Mouse (Mus musculus) limb, embryonic 14.5 days (tissue): ENCODE results near the gene Cemip2. TPM values are rescaled to one million over a fixed set of nuclear protein-coding genes. Genes with fewer than 3 reads are reported as not detected.

Experiments
- ATAC-seq: fragments of 200-750 bp; cut with Nextera tagmentation; 2 replicates; pipeline ENCODE4 v1.8.0; 2017; ENCODE audit warnings: low read depth, moderate number of reproducible peaks, moderate TSS enrichment; ENCODE audit not compliant: low FRiP score
- DNase-seq: peaks from one replicate; pipeline ENCODE4 v3.0.0-alpha.2; 2015; ENCODE audit warnings: low spot score
- H3K27ac ChIP-seq: fragments of 300-500 bp; sonication (generic); replicated peaks from 2 replicates; pipeline ENCODE4 v1.5.1; 2014; ENCODE audit warnings: low read depth, mild to moderate bottlenecking, low read length, moderate library complexity, mixed read lengths
- H3K27me3 ChIP-seq: fragments of 300-500 bp; sonication (generic); 2 replicates; pipeline ENCODE4 v1.6.1; 2014; ENCODE audit warnings: low read length, mixed read lengths; ENCODE audit not compliant: control insufficient read depth, insufficient read depth
- H3K36me3 ChIP-seq: fragments of 300-500 bp; sonication (generic); 2 replicates; pipeline ENCODE4 v1.6.1; 2014; ENCODE audit warnings: mild to moderate bottlenecking, low read length, moderate library complexity, mixed read lengths; ENCODE audit not compliant: control insufficient read depth, insufficient read depth
- H3K4me1 ChIP-seq: fragments of 300-500 bp; sonication (generic); 2 replicates; pipeline ENCODE4 v1.6.1; 2014; ENCODE audit warnings: antibody characterized with exemption, low read length, mixed read lengths; ENCODE audit not compliant: control insufficient read depth, insufficient read depth
- H3K4me2 ChIP-seq: fragments of 300-500 bp; sonication (generic); replicated peaks from 2 replicates; pipeline ENCODE4 v1.6.1; 2014; ENCODE audit warnings: low read depth, mild to moderate bottlenecking, low read length, moderate library complexity; ENCODE audit not compliant: severe bottlenecking
- H3K4me3 ChIP-seq: fragments of 300-500 bp; sonication (generic); replicated peaks from 2 replicates; pipeline ENCODE4 v1.5.1; 2014; ENCODE audit warnings: low read length
- H3K9ac ChIP-seq: fragments of 300-500 bp; sonication (generic); 2 replicates; pipeline ENCODE4 v1.6.1; 2014; ENCODE audit warnings: mild to moderate bottlenecking, low read depth, low read length, moderate library complexity; ENCODE audit not compliant: severe bottlenecking
- H3K9me3 ChIP-seq: fragments of 300-500 bp; sonication (generic); 2 replicates; pipeline ENCODE4 v1.6.1; 2016; ENCODE audit warnings: low read length; ENCODE audit not compliant: control insufficient read depth
- POLR2A ChIP-seq: fragments of 200-500 bp; IDR thresholded peaks from 2 replicates; pipeline ENCODE4 v1.8.0; 2012; ENCODE audit warnings: inconsistent platforms, mild to moderate bottlenecking, moderate library complexity, borderline replicate concordance; ENCODE audit not compliant: insufficient read depth, insufficient read length; ENCODE audit errors: extremely low read depth
- WGBS: fragments of 180-500 bp; shearing (Covaris S2); extraction: QIAGEN DNeasy Blood & Tissue Kit; methylation state at CpG from one replicate; pipeline ENCODE4 v1.1.7; 2014; 5-methylcytosine and 5-hydroxymethylcytosine counted together
- polyA plus RNA-seq, 2 experiments: library from polyadenylated mRNA; depleted of rRNA in 1 of 2; stranded (reverse) in 1 of 2; unstranded in 1 of 2; fragments of >200 nt; fragmentation: Nextera tagmentation in 1 of 2; extraction: Ambion mirVana in 1 of 2; gene quantifications; 2 replicates each; pipeline versions ENCODE4 v1.2.1 to v1.2.3; 2012 to 2014

Gene Cemip2
- polyA plus RNA-seq, 2 experiments, result 16.1 to 31.1 TPM

DNA sequence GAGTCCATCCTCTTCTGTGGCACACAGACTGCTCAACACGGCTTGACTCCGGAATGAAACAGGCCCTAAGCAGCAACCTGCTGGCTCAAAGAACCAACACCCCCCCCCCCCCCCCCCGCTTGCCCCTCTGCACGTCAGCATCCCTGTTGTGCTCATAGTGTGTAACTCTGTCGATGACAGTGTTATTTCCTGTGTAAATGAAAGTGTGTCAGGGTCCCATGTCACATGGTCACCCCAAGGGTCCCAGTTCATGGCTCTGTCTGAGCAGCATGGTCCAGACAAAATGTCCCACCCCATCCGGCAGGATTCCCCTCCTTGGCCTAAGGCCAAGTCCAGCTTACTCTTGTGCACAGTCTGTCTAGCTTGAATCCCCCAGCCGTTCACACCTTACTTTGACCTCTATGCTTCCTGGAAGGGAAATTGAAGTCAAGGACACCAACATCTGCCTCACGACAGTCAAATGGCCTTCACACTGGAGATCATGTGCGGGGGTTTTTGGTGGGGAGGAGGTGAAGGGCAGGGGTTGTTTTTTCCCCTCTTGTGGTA, 10.6 kb upstream of the Cemip2 start:
- H3K27ac ChIP-seq, result no peak overlapping the region
- no peaks in the 10 kb centered on the region for H3K36me3 ChIP-seq
- no peak overlapping the region for H3K9ac ChIP-seq
- WGBS, result 74% methylated on average over 8 of the region's 9 CpGs
- H3K4me2 ChIP-seq, result no peak overlapping the region
- no peaks in the 10 kb centered on the region for H3K9me3 ChIP-seq
- no peaks in the 10 kb centered on the region for H3K4me1 ChIP-seq
- H3K27me3 ChIP-seq, result no peaks in the 10 kb centered on the region
- DNase-seq, result no peak
- no peak overlapping the region for H3K4me3 ChIP-seq
- no peak for TF ChIP-seq POLR2A
- no peak for ATAC-seq

DNA sequence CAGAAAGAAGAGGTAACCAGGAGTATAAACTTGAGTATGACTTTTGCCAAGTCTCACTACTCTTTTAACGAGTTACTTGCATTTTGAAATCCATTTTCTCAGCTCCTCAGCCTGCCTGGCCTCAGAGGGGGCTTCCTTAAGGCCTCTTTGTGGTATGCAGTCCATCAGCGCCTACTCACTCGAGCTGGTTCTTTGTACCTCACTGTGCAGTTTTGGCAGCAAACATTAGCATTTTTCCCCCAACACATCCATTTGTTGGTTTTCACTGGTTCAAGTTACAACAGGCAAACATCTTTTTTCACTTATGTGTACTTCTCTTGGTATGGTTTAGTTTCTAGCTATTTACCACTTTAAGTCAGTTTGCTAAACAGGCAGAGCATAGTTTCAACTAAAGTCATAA, 8.3 kb upstream of the Cemip2 start:
- DNase-seq, result no peak
- 54% methylated on average over 3 of the region's 3 CpGs for WGBS

DNA sequence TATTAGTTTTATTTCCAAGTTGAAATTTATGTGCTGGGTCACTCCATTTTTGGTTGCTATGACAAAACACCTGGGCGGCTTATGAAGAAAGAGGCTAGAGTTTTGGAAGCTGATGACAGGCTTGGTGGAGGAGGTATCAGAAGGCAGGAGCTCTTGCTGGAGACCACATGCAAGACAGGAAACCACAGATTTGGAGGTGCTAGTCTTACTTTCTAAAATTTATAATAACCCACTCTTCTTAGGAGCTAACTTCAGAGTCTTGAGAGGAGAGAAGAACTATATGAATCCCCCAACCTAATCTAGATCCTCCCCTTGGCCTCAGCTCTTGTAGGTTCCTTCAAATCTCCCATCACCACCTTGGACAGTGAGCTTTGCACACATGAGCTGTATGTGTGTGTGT, 6.6 kb upstream of the Cemip2 start:
- Histone ChIP-seq H3K9ac (no peak overlapping the region), H3K36me3 (no peaks in the 10 kb centered on the region), H3K9me3 (no peaks in the 10 kb centered on the region), H3K4me1 (no peaks in the 10 kb centered on the region), H3K4me2 (no peak overlapping the region), H3K27me3 (no peaks in the 10 kb centered on the region), H3K4me3 (no peak overlapping the region), H3K27ac (no peak overlapping the region)
- no peak for TF ChIP-seq POLR2A
- DNase-seq (no peak), ATAC-seq (no peak)
- WGBS, result 93% methylated on average over 1 of the region's 1 CpGs

More for the DNA sequence above, 8.3 kb upstream of the Cemip2 start:
- H3K4me2 ChIP-seq, result no peak overlapping the region
- no peaks in the 10 kb centered on the region for H3K9me3 ChIP-seq
- H3K36me3 ChIP-seq, result no peaks in the 10 kb centered on the region
- ATAC-seq, result no peak
- no peaks in the 10 kb centered on the region for H3K4me1 ChIP-seq
- no peak for TF ChIP-seq POLR2A
- H3K27ac ChIP-seq, result no peak overlapping the region
- no peak overlapping the region for H3K9ac ChIP-seq
- no peaks in the 10 kb centered on the region for H3K27me3 ChIP-seq
- no peak overlapping the region for H3K4me3 ChIP-seq

DNA sequence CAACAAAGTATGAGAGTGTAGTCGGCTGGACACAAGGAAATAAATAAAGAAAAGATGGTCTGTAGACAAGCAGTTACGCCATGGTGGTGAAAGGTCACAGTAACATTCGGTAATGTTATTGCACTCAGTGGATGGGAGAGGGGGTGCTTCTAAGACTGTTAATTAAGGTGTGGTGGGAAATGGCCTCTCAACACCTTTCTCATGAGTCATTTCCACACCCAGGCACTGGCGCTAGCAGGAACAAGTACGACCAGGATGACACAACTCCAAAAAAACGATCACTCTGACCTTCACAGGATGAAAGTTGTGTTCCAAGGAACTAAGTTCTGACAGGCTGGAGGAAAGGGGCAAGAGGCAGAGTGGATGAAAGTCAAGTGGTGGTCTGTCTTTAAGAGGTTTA, 4.5 kb upstream of the Cemip2 start:
- TF ChIP-seq POLR2A, result no peak
- H3K27ac ChIP-seq, result no peak overlapping the region
- WGBS, result 38% methylated on average over 6 of the region's 6 CpGs

DNA sequence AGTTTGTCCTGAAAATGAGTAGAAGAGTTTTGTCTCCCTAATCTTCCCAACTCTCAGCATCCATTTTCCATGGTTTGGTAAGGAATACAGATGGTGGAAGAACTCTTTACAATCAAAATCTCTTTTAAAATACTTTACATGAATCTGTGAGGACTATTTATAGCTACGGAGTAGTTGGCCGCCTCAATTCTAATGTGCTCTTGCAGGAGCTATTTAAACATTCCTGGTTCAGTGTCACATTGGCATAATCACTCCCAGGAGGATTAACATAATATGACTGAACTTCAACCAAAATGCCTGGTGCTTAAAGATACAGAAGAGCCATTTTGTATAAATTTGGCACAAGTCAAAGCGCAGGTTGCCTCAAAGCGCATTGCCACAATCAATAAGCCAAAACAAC, 2.5 kb upstream of the Cemip2 start:
- no peaks in the 10 kb centered on the region for H3K27me3 ChIP-seq
- no peak overlapping the region for H3K9ac ChIP-seq
- H3K4me3 ChIP-seq, result no peak overlapping the region
- TF ChIP-seq POLR2A, result no peak
- H3K4me2 ChIP-seq, result no peak overlapping the region
- ATAC-seq (no peak), DNase-seq (no peak)
- H3K27ac ChIP-seq, result no peak overlapping the region
- H3K36me3 ChIP-seq, result no peaks in the 10 kb centered on the region; the same call in 1 of the 2 replicates
- peaks cover 7% of the 10 kb centered on the region for H3K4me1 ChIP-seq
- 69% methylated on average over 4 of the region's 4 CpGs for WGBS
- H3K9me3 ChIP-seq, result no peaks in the 10 kb centered on the region

More for the DNA sequence above, 4.5 kb upstream of the Cemip2 start:
- Histone ChIP-seq H3K27me3 (no peaks in the 10 kb centered on the region), H3K4me3 (no peak overlapping the region), H3K4me1 (no peaks in the 10 kb centered on the region), H3K4me2 (no peak overlapping the region), H3K9ac (no peak overlapping the region), H3K36me3 (no peaks in the 10 kb centered on the region), H3K9me3 (no peaks in the 10 kb centered on the region)
- ATAC-seq (no peak), DNase-seq (no peak)

DNA sequence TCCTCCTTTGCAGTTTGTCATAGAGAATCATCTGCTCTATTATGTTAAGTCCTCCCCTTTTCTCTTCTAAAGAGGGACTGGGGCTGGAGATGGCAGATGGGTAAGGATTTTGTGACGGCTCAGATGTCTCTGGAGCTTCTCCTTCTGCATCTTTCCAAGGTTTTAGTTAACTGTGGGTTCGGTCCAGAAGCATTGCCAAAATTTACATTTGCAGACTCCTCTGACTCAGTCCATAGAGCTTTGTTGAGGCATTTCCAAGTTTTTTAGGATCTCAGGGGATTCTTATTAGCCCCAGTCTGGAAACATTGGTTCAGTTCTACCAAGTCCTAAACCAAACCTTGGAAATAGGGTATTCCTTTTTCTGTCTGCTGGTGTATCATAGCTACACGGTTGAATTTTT, 1.5 kb upstream of the Cemip2 start:
- Histone ChIP-seq H3K27me3 (no peaks in the 10 kb centered on the region), H3K4me1 (peaks cover 17% of the 10 kb centered on the region), H3K9ac (no peak overlapping the region), H3K9me3 (no peaks in the 10 kb centered on the region), H3K36me3 (no peaks in the 10 kb centered on the region; the same call in 1 of the 2 replicates), H3K4me3 (no peak overlapping the region), H3K27ac (no peak overlapping the region), H3K4me2 (no peak overlapping the region)
- TF ChIP-seq POLR2A, result no peak
- WGBS, result 73% methylated on average over 3 of the region's 3 CpGs
- ATAC-seq, result no peak
- DNase-seq, result no peak
